Mouse (Mus musculus) E14TG2a.4 (cell line): Measurements from ENCODE around the gene Hoxa5.

Source experiments
- CTCF ChIP-seq: conservative IDR thresholded peaks from 2 replicates; pipeline ENCODE4 v1.5.1; 2014; ENCODE audit warnings: low read length
- NANOG ChIP-seq: IDR thresholded peaks from 2 replicates; pipeline ENCODE4 v1.6.1; 2014; ENCODE audit warnings: borderline replicate concordance, low read length, mixed read lengths
- POU5F1 ChIP-seq: IDR thresholded peaks from 2 replicates; pipeline ENCODE4 v1.6.1; 2014; ENCODE audit warnings: low read length, borderline replicate concordance

- TF ChIP-seq CTCF (no peak), NANOG (no peak), POU5F1 (no peak)
Observed at GRCm38 (mm10) chr6:52252775-52253376, 48.5 kb upstream of the Hoxa5 start.
